Mouse (Mus musculus): ENCODE results near the gene Dnaaf1. TPM values are rescaled to one million over a fixed set of nuclear protein-coding genes. Genes with fewer than 3 reads are reported as not detected.

Gene Dnaaf1
- polyA plus RNA-seq, 1 experiment from 2014 or later: 0.40 TPM

DNA sequence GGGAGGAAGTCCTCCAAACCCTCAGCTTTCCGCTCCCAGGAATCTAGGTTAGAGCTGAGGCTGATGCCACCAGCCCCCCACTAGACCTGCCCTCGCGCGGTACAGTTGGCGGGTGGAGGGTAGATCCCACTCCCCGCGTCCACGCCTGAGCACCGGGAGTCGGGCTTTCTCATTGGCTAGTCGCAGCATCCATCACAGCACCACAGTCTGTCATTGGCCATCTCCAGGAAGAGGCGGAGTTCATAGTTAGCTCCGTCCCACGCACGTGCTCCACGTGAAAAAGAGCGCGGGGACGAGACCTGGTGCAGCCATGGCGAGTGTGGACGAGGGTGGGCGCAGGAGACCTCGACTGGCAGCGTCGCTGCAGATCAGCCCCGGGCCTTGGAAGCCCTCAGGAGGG is 37.4 kb downstream of the Dnaaf1 start, which contains the start of gene Adad2:
Gene Adad2, plus strand, starts transcription at position 277 of the 400 bp plus-strand sequence.
- no peak within 1 kb of the TSS for H3K27ac ChIP-seq
- no peak within 1 kb of the TSS for H3K4me2 ChIP-seq
- H3K4me3 ChIP-seq (replicated peaks): no peak within 1 kb of the TSS
- ATAC-seq (ENCODE audit: insufficient read depth, low FRiP score, low read depth): no peak; the same call in 1 of the 2 replicates
- no peaks in the 10 kb centered on the region for H3K9me3 ChIP-seq
- H3K4me1 ChIP-seq: no peaks in the 10 kb centered on the region
- no peaks in the 10 kb centered on the region for H3K27me3 ChIP-seq (replicated peaks)
- 77% methylated on average over 26 of the region's 26 CpGs for WGBS
- no peaks in the 10 kb centered on the region for H3K36me3 ChIP-seq
- no peak within 1 kb of the TSS for H3K9ac ChIP-seq

GRCm38 (mm10) chr8:119615096-119615495 is 40.1 kb downstream of the Dnaaf1 start:
- Histone ChIP-seq H3K4me1 (no peaks in the 10 kb centered on the region), H3K4me3 (replicated peaks) (no peak overlapping the region), H3K27ac (no peak overlapping the region), H3K9ac (no peak overlapping the region), H3K36me3 (no peaks in the 10 kb centered on the region), H3K9me3 (no peaks in the 10 kb centered on the region), H3K4me2 (no peak overlapping the region), H3K27me3 (replicated peaks) (no peaks in the 10 kb centered on the region)
- 81% methylated on average over 14 of the region's 14 CpGs for WGBS
- no peak; the same call in 1 of the 2 replicates for ATAC-seq (ENCODE audit: insufficient read depth, low FRiP score, low read depth)

GRCm38 (mm10) chr8:119616358-119616757 is 41.3 kb downstream of the Dnaaf1 start:
- Histone ChIP-seq H3K36me3 (no peaks in the 10 kb centered on the region), H3K27me3 (replicated peaks) (no peaks in the 10 kb centered on the region), H3K4me3 (replicated peaks) (no peak overlapping the region), H3K4me1 (no peaks in the 10 kb centered on the region), H3K27ac (no peak overlapping the region), H3K9me3 (no peaks in the 10 kb centered on the region), H3K4me2 (no peak overlapping the region), H3K9ac (no peak overlapping the region)
- no peak for ATAC-seq (ENCODE audit: insufficient read depth, low FRiP score, low read depth)
- WGBS: 67% methylated on average over 7 of the region's 7 CpGs

- 90% methylated on average over 4 of the region's 4 CpGs for WGBS
- Histone ChIP-seq H3K4me3 (replicated peaks) (no peak overlapping the region), H3K27me3 (replicated peaks) (no peaks in the 10 kb centered on the region), H3K9ac (no peak overlapping the region), H3K4me2 (no peak overlapping the region), H3K36me3 (no peaks in the 10 kb centered on the region), H3K9me3 (no peaks in the 10 kb centered on the region), H3K27ac (no peak overlapping the region), H3K4me1 (no peaks in the 10 kb centered on the region)
- no peak for ATAC-seq (ENCODE audit: insufficient read depth, low FRiP score, low read depth)
Measured at GRCm38 (mm10) chr8:119616811-119617210, 41.8 kb downstream of the Dnaaf1 start.

DNA sequence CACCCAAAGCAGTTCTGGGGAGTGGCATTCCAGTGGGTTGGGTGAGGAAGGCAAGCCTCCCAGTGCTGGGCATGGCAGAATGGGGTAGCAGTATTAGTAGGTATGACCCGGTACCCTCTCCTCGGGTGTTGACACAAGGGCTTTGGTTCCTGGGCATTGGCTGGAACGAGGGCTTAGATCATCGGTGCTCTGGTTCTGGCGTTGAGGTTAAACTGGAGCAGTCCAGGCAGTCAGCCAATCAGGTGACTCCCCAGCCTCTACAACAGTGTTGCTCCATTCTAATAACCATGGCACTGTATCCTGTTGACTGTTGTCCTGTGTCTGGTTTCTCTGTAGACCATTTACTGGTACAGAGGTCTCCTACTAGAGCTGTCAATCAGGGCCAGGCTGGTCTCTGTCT is 42.6 kb downstream of the Dnaaf1 start:
- H3K27me3 ChIP-seq (replicated peaks): no peaks in the 10 kb centered on the region
- no peak overlapping the region for H3K4me3 ChIP-seq (replicated peaks)
- no peaks in the 10 kb centered on the region for H3K4me1 ChIP-seq
- H3K36me3 ChIP-seq: no peaks in the 10 kb centered on the region
- whole genome bisulfite sequencing: 80% methylated on average over 5 of the region's 5 CpGs
- no peak overlapping the region for H3K4me2 ChIP-seq
- no peak overlapping the region for H3K9ac ChIP-seq
- ATAC-seq (ENCODE audit: insufficient read depth, low FRiP score, low read depth): no peak
- H3K9me3 ChIP-seq: no peaks in the 10 kb centered on the region
- no peak overlapping the region for H3K27ac ChIP-seq

DNA sequence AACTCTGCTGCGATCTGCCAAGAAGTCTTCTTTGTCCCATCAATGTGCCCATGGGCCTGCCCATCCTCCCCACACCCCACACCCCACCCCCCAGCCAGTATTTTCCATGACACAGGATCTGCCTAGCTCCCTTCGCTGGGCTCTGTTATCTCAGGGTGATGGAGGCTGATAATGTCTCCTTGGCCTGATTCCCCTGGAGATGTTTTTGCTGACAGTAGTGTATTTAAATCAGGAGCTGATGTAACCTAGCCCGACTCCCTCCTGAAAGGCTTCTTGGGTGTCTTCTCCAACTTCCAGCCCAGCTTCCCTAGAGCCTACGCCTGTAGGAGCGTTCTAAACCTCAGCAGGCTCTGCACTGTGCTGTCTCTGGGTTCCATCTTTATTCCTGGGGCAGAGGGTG is 43.9 kb downstream of the Dnaaf1 start:
- Histone ChIP-seq H3K4me3 (replicated peaks) (no peak overlapping the region), H3K4me2 (no peak overlapping the region), H3K9me3 (no peaks in the 10 kb centered on the region), H3K9ac (no peak overlapping the region), H3K36me3 (no peaks in the 10 kb centered on the region), H3K4me1 (no peaks in the 10 kb centered on the region), H3K27ac (no peak overlapping the region), H3K27me3 (replicated peaks) (no peaks in the 10 kb centered on the region)
- WGBS: 54% methylated on average over 5 of the region's 5 CpGs
- no peak for ATAC-seq (ENCODE audit: insufficient read depth, low FRiP score, low read depth)

- no peaks in the 10 kb centered on the region for H3K4me1 ChIP-seq
- ATAC-seq (ENCODE audit: insufficient read depth, low FRiP score, low read depth): no peak
- WGBS: 67% methylated on average over 6 of the region's 6 CpGs
- H3K36me3 ChIP-seq: no peaks in the 10 kb centered on the region
- no peaks in the 10 kb centered on the region for H3K9me3 ChIP-seq
- H3K27ac ChIP-seq: no peak overlapping the region
- no peak overlapping the region for H3K9ac ChIP-seq
- H3K4me2 ChIP-seq: no peak overlapping the region
- no peaks in the 10 kb centered on the region for H3K27me3 ChIP-seq (replicated peaks)
- no peak overlapping the region for H3K4me3 ChIP-seq (replicated peaks)
Measured at GRCm38 (mm10) chr8:119620116-119620840, 45.2 kb downstream of the Dnaaf1 start.

DNA sequence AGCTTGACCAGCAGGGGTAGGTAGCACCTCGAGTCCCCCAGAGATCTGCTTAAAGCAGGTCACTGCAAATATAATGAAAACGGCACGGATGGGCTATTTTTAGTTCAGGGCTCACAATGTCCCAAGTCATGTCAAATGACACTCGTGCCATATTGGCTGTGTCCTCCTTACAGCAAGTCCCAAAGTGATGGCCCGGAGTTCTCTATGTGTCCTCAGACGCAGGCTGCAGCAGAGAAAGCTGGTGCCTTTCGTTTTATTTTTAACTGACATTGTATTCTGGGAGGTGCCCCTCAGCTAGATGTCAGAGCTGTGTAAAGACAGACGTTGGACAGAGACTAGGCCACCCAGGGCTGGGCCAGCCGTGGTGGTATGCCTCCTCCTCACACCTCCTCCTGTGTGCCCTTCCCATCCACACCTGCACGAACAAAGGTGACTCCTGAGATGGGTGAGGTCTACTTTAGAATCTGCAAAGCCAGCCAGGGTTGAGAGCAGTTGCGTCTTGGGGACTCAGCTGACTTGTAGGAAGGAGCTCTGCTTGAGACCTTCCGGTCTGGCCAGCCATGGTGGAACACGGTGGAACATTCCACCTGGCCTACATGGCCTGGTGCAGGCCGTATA is 45.9 kb downstream of the Dnaaf1 start:
- Histone ChIP-seq H3K4me3 (replicated peaks) (no peak overlapping the region), H3K27me3 (replicated peaks) (no peaks in the 10 kb centered on the region), H3K4me2 (no peak overlapping the region), H3K36me3 (no peaks in the 10 kb centered on the region), H3K27ac (no peak overlapping the region), H3K9me3 (no peaks in the 10 kb centered on the region), H3K9ac (no peak overlapping the region), H3K4me1 (no peaks in the 10 kb centered on the region)
- no peak for ATAC-seq (ENCODE audit: insufficient read depth, low FRiP score, low read depth)
- WGBS: 81% methylated on average over 14 of the region's 14 CpGs

GRCm38 (mm10) chr8:119622555-119622954 is 47.5 kb downstream of the Dnaaf1 start:
- no peak overlapping the region for H3K4me2 ChIP-seq
- no peak overlapping the region for H3K9ac ChIP-seq
- no peak overlapping the region for H3K4me3 ChIP-seq (replicated peaks)
- H3K27me3 ChIP-seq (replicated peaks): no peaks in the 10 kb centered on the region
- H3K4me1 ChIP-seq: no peaks in the 10 kb centered on the region
- no peak for ATAC-seq (ENCODE audit: insufficient read depth, low FRiP score, low read depth)
- 55% methylated on average over 4 of the region's 4 CpGs for WGBS
- H3K36me3 ChIP-seq: no peaks in the 10 kb centered on the region
- H3K27ac ChIP-seq: no peak overlapping the region
- no peaks in the 10 kb centered on the region for H3K9me3 ChIP-seq

- no peaks in the 10 kb centered on the region for H3K4me1 ChIP-seq
- WGBS: 86% methylated on average over 8 of the region's 8 CpGs
- H3K4me2 ChIP-seq: no peak overlapping the region
- H3K27me3 ChIP-seq (replicated peaks): no peaks in the 10 kb centered on the region
- no peak overlapping the region for H3K9ac ChIP-seq
- no peak for ATAC-seq (ENCODE audit: insufficient read depth, low FRiP score, low read depth)
- no peak overlapping the region for H3K4me3 ChIP-seq (replicated peaks)
- H3K27ac ChIP-seq: no peak overlapping the region
- H3K36me3 ChIP-seq: no peaks in the 10 kb centered on the region
- no peaks in the 10 kb centered on the region for H3K9me3 ChIP-seq
Measured at GRCm38 (mm10) chr8:119623061-119623460, 48.0 kb downstream of the Dnaaf1 start.

DNA sequence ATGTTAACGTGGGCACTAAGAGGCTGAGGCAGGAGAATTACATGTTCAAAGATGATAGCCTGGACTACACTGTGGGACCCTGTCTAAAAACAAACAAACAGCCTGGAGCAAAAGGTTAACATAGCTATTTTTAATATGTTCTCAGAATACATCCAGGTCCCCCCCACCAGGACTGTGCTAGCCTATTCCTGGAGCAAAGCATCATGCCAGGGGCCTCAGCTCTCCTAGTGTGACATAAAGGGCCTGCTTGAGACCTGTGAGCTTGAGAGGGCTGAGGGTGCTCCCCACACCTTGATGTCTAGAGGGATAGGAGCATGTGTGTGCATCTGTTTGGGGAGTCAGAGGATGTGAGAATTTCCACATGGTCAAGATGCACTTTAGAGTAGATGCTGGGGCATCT is 48.7 kb downstream of the Dnaaf1 start:
- no peak overlapping the region for H3K27ac ChIP-seq
- ATAC-seq (ENCODE audit: insufficient read depth, low FRiP score, low read depth): no peak
- H3K27me3 ChIP-seq (replicated peaks): no peaks in the 10 kb centered on the region
- no peak overlapping the region for H3K9ac ChIP-seq
- H3K4me1 ChIP-seq: no peaks in the 10 kb centered on the region
- 75% methylated on average over 1 of the region's 1 CpGs for WGBS
- H3K36me3 ChIP-seq: no peaks in the 10 kb centered on the region
- no peak overlapping the region for H3K4me3 ChIP-seq (replicated peaks)
- H3K9me3 ChIP-seq: no peaks in the 10 kb centered on the region
- no peak overlapping the region for H3K4me2 ChIP-seq

- Histone ChIP-seq H3K4me3 (replicated peaks) (no peak overlapping the region), H3K27me3 (replicated peaks) (no peaks in the 10 kb centered on the region), H3K4me1 (no peaks in the 10 kb centered on the region), H3K9me3 (no peaks in the 10 kb centered on the region), H3K36me3 (no peaks in the 10 kb centered on the region), H3K4me2 (no peak overlapping the region), H3K9ac (no peak overlapping the region), H3K27ac (no peak overlapping the region)
- whole genome bisulfite sequencing: 83% methylated on average over 7 of the region's 7 CpGs
- ATAC-seq (ENCODE audit: insufficient read depth, low FRiP score, low read depth): no peak
Measured at GRCm38 (mm10) chr8:119624916-119625315, 49.9 kb downstream of the Dnaaf1 start.
